Comparison of ENCODE assay signal across 8 mouse cellular contexts in the genomic region with DNA sequence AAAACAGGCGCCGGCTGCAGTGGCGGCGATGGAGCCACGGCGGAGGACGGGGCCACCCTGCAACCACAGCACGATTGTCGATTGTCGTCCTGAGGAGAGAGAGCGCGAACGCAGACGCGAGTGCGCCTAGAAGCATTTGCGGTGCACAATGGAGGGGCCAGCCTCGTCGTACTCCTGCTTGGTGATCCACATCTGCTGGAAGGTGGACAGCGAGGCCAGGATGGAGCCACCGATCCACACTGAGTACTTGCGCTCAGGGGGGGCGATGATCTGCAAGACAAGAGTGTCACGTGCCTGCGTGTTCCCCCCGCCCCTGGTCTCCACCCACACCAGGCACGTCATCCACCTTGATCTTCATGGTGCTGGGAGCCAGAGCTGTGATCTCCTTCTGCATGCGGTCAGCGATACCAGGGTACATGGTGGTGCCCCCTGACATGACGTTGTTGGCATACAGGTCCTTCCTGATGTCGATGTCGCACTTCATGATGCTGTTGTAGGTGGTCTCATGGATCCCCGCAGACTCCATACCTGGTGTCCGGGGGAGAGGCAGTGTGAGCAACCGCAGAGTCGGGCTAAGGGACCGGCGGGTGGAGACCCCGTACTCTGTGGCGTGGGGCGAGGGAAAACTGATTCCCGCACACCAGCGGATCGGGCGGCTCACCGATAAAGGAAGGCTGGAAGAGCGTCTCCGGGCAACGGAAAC. TPM values are rescaled to one million over a fixed set of nuclear protein-coding genes. Genes with fewer than 3 reads are reported as not detected.
DNase-seq lines count a peak whose midpoint lies in the region; ATAC-seq lines count a peak whose summit lies in the region.

No protein-coding gene starts in this region.

- H3K27ac ChIP-seq in kidney, embryonic 16.5 days (ENCODE audit: low read length) = no peak overlapping the region

- DNase-seq in kidney, postnatal 36 days = no peak
- peak; percentile 42 for DNase-seq in embryo, embryonic 10 days (ENCODE audit: low spot score)
- peak; percentile 64 for DNase-seq in gastrocnemius, postnatal 25 days
- peak; percentile 77 to 81 for DNase-seq in left cerebral cortex, postnatal 10 days (ENCODE audit: extremely low spot score in 1 of 2, low spot score in 2 of 2)
- peak; percentile 65 for DNase-seq in retina, postnatal 1 day
- no peak for DNase-seq in urinary bladder, postnatal 14 days (ENCODE audit: low spot score)

- peaks cover 5% of the 10 kb centered on the region; the same call in 1 of the 2 replicates for H3K4me1 ChIP-seq in kidney, embryonic 16.5 days (ENCODE audit: insufficient read depth, low read length)

- peak overlapping the region; percentile 32 for H3K4me2 ChIP-seq in kidney, embryonic 16.5 days (replicated peaks; ENCODE audit: low read depth, low read length)

- WGBS in kidney, embryonic 16.5 days = 1% methylated on average over 49 of the region's 49 CpGs

- H3K9me3 ChIP-seq in kidney, embryonic 16.5 days (ENCODE audit: low read length) = no peaks in the 10 kb centered on the region

- intact Hi-C loops in left cerebral cortex, postnatal 10 days (cut with DNase I) = loop anchor here (5.0 kb wide), 1 partner anchor 35 kb away; no protein-coding TSS in a partner anchor

- H3K9ac ChIP-seq in kidney, embryonic 16.5 days (replicated peaks; ENCODE audit: low read length) = no peak overlapping the region

- H3K36me3 ChIP-seq in kidney, embryonic 16.5 days (ENCODE audit: insufficient read depth, low read length) = no peaks in the 10 kb centered on the region

- ATAC-seq in kidney, embryonic 16.5 days (ENCODE audit: low FRiP score, low TSS enrichment) = no peak
- no peak for ATAC-seq in megakaryocyte-erythroid progenitor cell, adult 5-6 weeks (replicated peaks; ENCODE audit: low FRiP score, low TSS enrichment, poor library complexity, severe bottlenecking)

- peak overlapping the region; percentile 17 for H3K4me3 ChIP-seq in kidney, embryonic 16.5 days (ENCODE audit: low read length)

- peaks cover 66% of the 10 kb centered on the region for H3K27me3 ChIP-seq in kidney, embryonic 16.5 days (ENCODE audit: insufficient read depth, low read length)

RNA-seq across cellular contexts. Expression of a gene that starts 2.5 kb away (rescaled TPM):
- polyA plus RNA-seq in kidney, embryonic 16.5 days (2015; fragmentation: Nextera tagmentation; extraction: Ambion mirVana) = 58.8 and 166 TPM in 2 replicates
- total RNA-seq in gastrocnemius, postnatal 25 days (2021) = over 10,000 TPM; 60,490 to 60,709 TPM
- 1 to 10 TPM; 7.1 to 8.7 TPM for total RNA-seq in left cerebral cortex, postnatal 10 days (2021)
- total RNA-seq in megakaryocyte-erythroid progenitor cell, adult 5-6 weeks (2014; fragmentation: Nextera tagmentation) = not detected in 2 replicates
- total RNA-seq in megakaryocyte-erythroid progenitor cell, adult 5-6 weeks (2017) = not detected in 2 replicates

RNA-seq across cellular contexts. Expression of a gene that starts 32.0 kb away (rescaled TPM):
- polyA plus RNA-seq in kidney, embryonic 16.5 days (2015; fragmentation: Nextera tagmentation; extraction: Ambion mirVana) = 2.9 and 3.3 TPM in 2 replicates
- under 1 TPM; 0.36 to 0.62 TPM for total RNA-seq in gastrocnemius, postnatal 25 days (2021)
- total RNA-seq in left cerebral cortex, postnatal 10 days (2021) = 10 to 100 TPM; 54.9 to 57.0 TPM
- total RNA-seq in megakaryocyte-erythroid progenitor cell, adult 5-6 weeks (2014; fragmentation: Nextera tagmentation) = 7.9 and 11.6 TPM in 2 replicates
- 11.2 and 12.4 TPM in 2 replicates for total RNA-seq in megakaryocyte-erythroid progenitor cell, adult 5-6 weeks (2017)

RNA-seq across cellular contexts. Expression of a gene that starts 57.0 kb away (rescaled TPM):
- 34.5 and 42.4 TPM in 2 replicates for polyA plus RNA-seq in kidney, embryonic 16.5 days (2015; fragmentation: Nextera tagmentation; extraction: Ambion mirVana)
- 1 to 10 TPM; 7.3 to 8.7 TPM for total RNA-seq in gastrocnemius, postnatal 25 days (2021)
- 10 to 100 TPM; 24.8 to 25.4 TPM for total RNA-seq in left cerebral cortex, postnatal 10 days (2021)
- total RNA-seq in megakaryocyte-erythroid progenitor cell, adult 5-6 weeks (2014; fragmentation: Nextera tagmentation) = 37.6 and 47.2 TPM in 2 replicates
- total RNA-seq in megakaryocyte-erythroid progenitor cell, adult 5-6 weeks (2017) = 35.7 and 36.3 TPM in 2 replicates

Comparison
In these comparisons a context has a peak if more than half of its experiments do, and no peak if none do; other contexts are left out.
1. DNase-seq: peak in embryo, embryonic 10 days (single experiment), gastrocnemius, postnatal 25 days (single experiment), left cerebral cortex, postnatal 10 days (2 of 2) and retina, postnatal 1 day (single experiment); none in kidney, postnatal 36 days (0 of 2) and urinary bladder, postnatal 14 days (single experiment).
2. RNA of a gene that starts 2.5 kb away (total RNA-seq): 60,490 to 60,709 TPM in gastrocnemius, postnatal 25 days; 7.1 to 8.7 TPM in left cerebral cortex, postnatal 10 days and not detected in megakaryocyte-erythroid progenitor cell, adult 5-6 weeks; every median in the first group is over 1,000 times any median in the second.
3. RNA of a gene that starts 32.0 kb away (total RNA-seq): 54.9 to 57.0 TPM in left cerebral cortex, postnatal 10 days and 7.9 to 12.4 TPM in megakaryocyte-erythroid progenitor cell, adult 5-6 weeks; 0.36 to 0.62 TPM in gastrocnemius, postnatal 25 days; every median in the first group is over 4 times any median in the second.